Mouse (Mus musculus): ENCODE measurements at regions not wholly inside any gene's neighbourhood (a gene's known extent, or its start where the extent isn't known, plus 50 kb on each side); places are given as distances from the start of the nearest gene placed in this dataset.
A peak's percentile ranks its signal among the peaks of the same experiment; 100 is the strongest.

DNA sequence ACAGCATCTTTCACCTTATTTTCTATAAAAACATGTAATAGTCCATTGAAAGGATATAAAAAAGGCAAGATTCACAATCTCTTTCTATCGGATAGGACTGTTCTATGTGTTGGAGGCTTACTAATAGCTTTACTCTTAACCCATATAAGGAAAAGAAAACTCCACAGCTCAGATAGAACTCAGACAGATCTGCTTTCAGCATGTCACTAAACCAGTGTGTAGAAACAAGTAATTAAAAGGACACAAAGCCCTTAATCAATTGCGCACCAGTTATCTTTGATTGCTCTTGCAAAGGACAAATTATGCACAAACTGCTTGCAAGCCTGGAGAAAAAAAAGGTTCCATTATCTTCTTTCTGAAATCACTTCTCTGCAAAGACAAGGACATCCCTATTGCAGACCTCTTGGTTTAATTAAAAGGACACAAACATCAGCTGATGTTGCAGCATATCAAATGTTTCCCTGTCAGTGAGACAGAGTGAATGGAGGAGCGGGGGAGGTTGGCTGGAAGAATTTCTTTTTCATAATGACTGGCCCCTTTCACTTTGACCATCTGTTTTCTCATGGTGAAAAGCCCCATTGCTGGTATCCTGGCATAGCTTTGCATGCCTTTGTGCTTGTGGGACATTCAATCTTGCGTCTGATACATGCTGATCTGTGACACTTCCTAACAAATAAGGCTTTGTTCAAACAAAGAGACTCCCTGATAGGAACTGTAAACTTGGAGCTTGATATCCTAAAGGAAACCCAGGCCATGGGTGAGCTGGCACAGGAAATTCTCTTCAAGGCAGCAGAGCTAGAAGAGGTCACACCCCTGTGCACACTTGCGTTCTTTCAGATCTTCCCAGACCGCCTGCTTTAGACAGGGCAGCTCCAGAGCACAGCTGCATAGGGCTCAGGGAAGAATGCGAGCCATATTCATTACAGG is 162.8 kb upstream of the Rgmb start:
- ATAC-seq (replicated peaks; ENCODE audit: extremely low read depth, insufficient read depth, low FRiP score): peak; percentile 58; the same call in 1 of the 2 replicates
- Histone ChIP-seq H3K4me2 (ENCODE audit: low read depth, low read length) (no peak overlapping the region), H3K36me3 (ENCODE audit: control insufficient read depth, insufficient read depth) (no peaks in the 10 kb centered on the region), H3K9ac (ENCODE audit: low read length) (no peak overlapping the region), H3K4me3 (ENCODE audit: low read length) (no peak overlapping the region), H3K27me3 (ENCODE audit: control insufficient read depth, insufficient read depth, low read length) (no peaks in the 10 kb centered on the region), H3K9me3 (replicated peaks; ENCODE audit: control insufficient read depth, low read length) (peaks cover 4% of the 10 kb centered on the region), H3K27ac (ENCODE audit: low read length) (peak overlapping the region; percentile 27; the same call in 1 of the 2 replicates), H3K4me1 (ENCODE audit: control insufficient read depth, insufficient read depth, low read length) (peaks cover 11% of the 10 kb centered on the region)
- WGBS: 37% methylated on average over 7 of the region's 7 CpGs

- no peak overlapping the region for H3K4me2 ChIP-seq (ENCODE audit: low read depth, low read length)
- H3K27ac ChIP-seq (ENCODE audit: low read length): no peak overlapping the region
- H3K9ac ChIP-seq (ENCODE audit: low read length): no peak overlapping the region
- WGBS: 65% methylated on average over 5 of the region's 5 CpGs
- H3K9me3 ChIP-seq (replicated peaks; ENCODE audit: control insufficient read depth, low read length): no peaks in the 10 kb centered on the region
- no peak for ATAC-seq (replicated peaks; ENCODE audit: extremely low read depth, insufficient read depth, low FRiP score)
- H3K4me3 ChIP-seq (ENCODE audit: low read length): no peak overlapping the region
- H3K4me1 ChIP-seq (ENCODE audit: control insufficient read depth, insufficient read depth, low read length): peaks cover 7% of the 10 kb centered on the region
- no peaks in the 10 kb centered on the region for H3K27me3 ChIP-seq (ENCODE audit: control insufficient read depth, insufficient read depth, low read length)
- no peaks in the 10 kb centered on the region for H3K36me3 ChIP-seq (ENCODE audit: control insufficient read depth, insufficient read depth)
Observed at GRCm38 (mm10) chr17:15991916-15992315, 161.1 kb upstream of the Rgmb start.

DNA sequence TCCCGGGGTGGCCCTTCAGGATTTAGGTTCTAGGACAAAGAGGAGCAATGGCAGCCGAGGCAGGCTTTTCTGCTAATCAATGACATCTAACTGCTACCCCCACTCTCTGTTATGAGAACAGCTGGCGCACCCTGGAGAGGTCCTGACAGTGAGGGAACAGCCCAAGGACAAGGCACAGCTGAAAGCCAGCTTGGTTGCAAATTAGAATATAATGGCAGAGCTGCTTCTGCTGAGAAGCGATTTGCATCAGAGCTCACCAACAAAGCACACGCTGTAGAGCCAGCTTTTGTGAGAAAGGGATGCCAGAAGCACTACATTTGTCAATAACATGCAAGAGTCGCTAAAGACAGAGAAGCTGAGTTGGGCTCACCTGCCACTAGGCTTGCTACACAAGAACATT is 159.5 kb upstream of the Rgmb start:
- Histone ChIP-seq H3K27ac (ENCODE audit: low read length) (no peak overlapping the region), H3K4me2 (ENCODE audit: low read depth, low read length) (no peak overlapping the region), H3K9me3 (replicated peaks; ENCODE audit: control insufficient read depth, low read length) (no peaks in the 10 kb centered on the region), H3K4me1 (ENCODE audit: control insufficient read depth, insufficient read depth, low read length) (peaks cover 4% of the 10 kb centered on the region; the same call in 1 of the 2 replicates), H3K4me3 (ENCODE audit: low read length) (no peak overlapping the region), H3K27me3 (ENCODE audit: control insufficient read depth, insufficient read depth, low read length) (no peaks in the 10 kb centered on the region), H3K36me3 (ENCODE audit: control insufficient read depth, insufficient read depth) (no peaks in the 10 kb centered on the region), H3K9ac (ENCODE audit: low read length) (no peak overlapping the region)
- 30% methylated on average over 6 of the region's 6 CpGs for WGBS
- ATAC-seq (replicated peaks; ENCODE audit: extremely low read depth, insufficient read depth, low FRiP score): no peak

- ATAC-seq (replicated peaks; ENCODE audit: extremely low read depth, insufficient read depth, low FRiP score): no peak
- whole genome bisulfite sequencing: 61% methylated on average over 2 of the region's 2 CpGs
- no peaks in the 10 kb centered on the region for H3K4me1 ChIP-seq (ENCODE audit: control insufficient read depth, insufficient read depth, low read length)
Observed at GRCm38 (mm10) chr17:15981558-15981957, 150.7 kb upstream of the Rgmb start.

DNA sequence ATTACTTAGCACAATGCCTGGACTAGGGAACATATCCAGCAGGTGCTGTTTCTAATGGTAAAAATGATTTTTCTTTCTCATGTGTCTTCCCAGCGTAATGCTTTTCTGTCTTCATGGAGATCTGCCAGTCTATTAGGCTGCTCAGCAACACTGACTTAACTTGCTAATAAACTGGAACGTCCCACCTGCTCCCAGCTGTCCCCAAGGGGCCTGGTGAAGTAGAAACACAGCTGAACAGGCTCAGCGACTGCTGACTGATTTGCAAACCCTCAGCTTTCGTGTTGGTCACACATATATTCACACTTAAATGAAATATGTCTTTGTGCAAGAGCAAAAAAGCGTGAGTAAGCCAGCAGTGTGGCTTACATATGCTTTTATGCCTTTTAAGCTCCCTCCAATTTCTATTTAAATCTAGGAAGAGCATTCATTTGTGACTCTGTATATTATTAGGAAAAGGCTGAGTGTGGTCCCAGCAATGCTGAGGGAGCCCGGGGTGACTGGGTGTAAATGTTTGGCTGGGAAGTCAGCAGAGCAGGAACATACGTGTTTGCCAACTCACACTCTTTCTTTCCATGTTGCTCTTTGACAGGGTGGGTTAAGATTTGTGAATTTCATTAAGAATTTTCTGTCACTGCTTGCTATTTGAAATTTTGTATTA is 146.7 kb upstream of the Rgmb start:
- no peak overlapping the region for H3K4me2 ChIP-seq (ENCODE audit: low read depth, low read length)
- no peak overlapping the region for H3K27ac ChIP-seq (ENCODE audit: low read length)
- H3K9me3 ChIP-seq (replicated peaks; ENCODE audit: control insufficient read depth, low read length): no peaks in the 10 kb centered on the region
- WGBS: 62% methylated on average over 7 of the region's 7 CpGs
- no peak overlapping the region for H3K4me3 ChIP-seq (ENCODE audit: low read length)
- H3K9ac ChIP-seq (ENCODE audit: low read length): no peak overlapping the region
- peaks cover 3% of the 10 kb centered on the region; the same call in 1 of the 2 replicates for H3K4me1 ChIP-seq (ENCODE audit: control insufficient read depth, insufficient read depth, low read length)
- H3K27me3 ChIP-seq (ENCODE audit: control insufficient read depth, insufficient read depth, low read length): no peaks in the 10 kb centered on the region
- H3K36me3 ChIP-seq (ENCODE audit: control insufficient read depth, insufficient read depth): no peaks in the 10 kb centered on the region
- ATAC-seq (replicated peaks; ENCODE audit: extremely low read depth, insufficient read depth, low FRiP score): no peak

More at GRCm38 (mm10) chr17:15981558-15981957, 150.7 kb upstream of the Rgmb start:
- no peaks in the 10 kb centered on the region for H3K36me3 ChIP-seq (ENCODE audit: control insufficient read depth, insufficient read depth)
- no peak overlapping the region for H3K9ac ChIP-seq (ENCODE audit: low read length)
- no peak overlapping the region for H3K4me2 ChIP-seq (ENCODE audit: low read depth, low read length)
- no peaks in the 10 kb centered on the region for H3K27me3 ChIP-seq (ENCODE audit: control insufficient read depth, insufficient read depth, low read length)
- no peak overlapping the region for H3K27ac ChIP-seq (ENCODE audit: low read length)
- H3K4me3 ChIP-seq (ENCODE audit: low read length): no peak overlapping the region
- H3K9me3 ChIP-seq (replicated peaks; ENCODE audit: control insufficient read depth, low read length): no peaks in the 10 kb centered on the region

GRCm38 (mm10) chr17:15971351-15971685 is 140.5 kb upstream of the Rgmb start:
- Histone ChIP-seq H3K4me1 (ENCODE audit: control insufficient read depth, insufficient read depth, low read length) (peaks cover 17% of the 10 kb centered on the region), H3K27ac (ENCODE audit: low read length) (no peak overlapping the region), H3K27me3 (ENCODE audit: control insufficient read depth, insufficient read depth, low read length) (no peaks in the 10 kb centered on the region), H3K4me3 (ENCODE audit: low read length) (no peak overlapping the region), H3K4me2 (ENCODE audit: low read depth, low read length) (no peak overlapping the region), H3K9ac (ENCODE audit: low read length) (no peak overlapping the region), H3K9me3 (replicated peaks; ENCODE audit: control insufficient read depth, low read length) (no peaks in the 10 kb centered on the region), H3K36me3 (ENCODE audit: control insufficient read depth, insufficient read depth) (no peaks in the 10 kb centered on the region)
- ATAC-seq (replicated peaks; ENCODE audit: extremely low read depth, insufficient read depth, low FRiP score): no peak
- WGBS: 90% methylated on average over 3 of the region's 3 CpGs

DNA sequence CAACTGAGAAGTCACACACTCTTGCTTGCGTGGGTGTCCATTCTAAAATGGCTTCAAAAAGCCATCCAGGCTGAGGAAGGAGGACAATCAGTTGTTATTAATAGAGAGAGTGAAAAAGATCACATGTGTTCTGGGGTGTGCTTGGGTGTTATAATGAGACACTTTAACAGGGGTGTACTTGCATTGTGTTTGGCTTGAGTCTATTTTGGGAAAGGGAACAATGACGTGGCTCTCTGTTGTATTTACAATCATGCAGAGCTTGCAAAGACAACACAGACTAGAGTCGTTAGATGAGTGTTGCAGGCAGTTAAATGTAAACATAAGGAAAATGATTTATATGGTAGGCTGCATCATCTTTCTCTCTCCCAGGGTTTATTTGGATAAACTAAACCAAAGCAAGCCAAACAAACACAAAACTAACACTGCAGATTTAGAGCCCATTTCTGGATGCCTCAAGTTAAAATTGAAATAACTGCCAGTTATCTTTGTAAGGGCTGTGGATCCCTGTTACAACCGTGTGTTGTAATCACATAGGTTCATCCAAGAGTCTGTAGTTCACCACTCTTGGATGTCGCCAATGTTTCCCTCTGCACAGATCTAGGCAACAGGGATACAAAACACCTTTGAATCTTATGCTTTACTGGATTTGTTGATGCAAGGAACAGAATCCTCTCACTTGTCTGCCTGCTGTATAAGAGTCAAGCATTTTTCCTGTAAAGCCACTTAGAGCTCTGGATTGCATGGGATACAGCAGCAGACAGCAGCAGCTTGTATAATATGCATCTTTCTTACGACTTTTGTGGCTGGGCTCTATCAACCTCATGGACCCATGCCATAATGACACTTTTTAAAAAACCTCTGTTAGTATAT is 139.9 kb upstream of the Rgmb start:
- WGBS: 45% methylated on average over 6 of the region's 6 CpGs
- no peak; the same call in 1 of the 2 replicates for ATAC-seq (replicated peaks; ENCODE audit: extremely low read depth, insufficient read depth, low FRiP score)
- Histone ChIP-seq H3K36me3 (ENCODE audit: control insufficient read depth, insufficient read depth) (no peaks in the 10 kb centered on the region), H3K4me3 (ENCODE audit: low read length) (no peak overlapping the region), H3K9ac (ENCODE audit: low read length) (no peak overlapping the region), H3K27ac (ENCODE audit: low read length) (no peak overlapping the region), H3K27me3 (ENCODE audit: control insufficient read depth, insufficient read depth, low read length) (no peaks in the 10 kb centered on the region), H3K4me2 (ENCODE audit: low read depth, low read length) (no peak overlapping the region), H3K4me1 (ENCODE audit: control insufficient read depth, insufficient read depth, low read length) (peaks cover 16% of the 10 kb centered on the region), H3K9me3 (replicated peaks; ENCODE audit: control insufficient read depth, low read length) (no peaks in the 10 kb centered on the region)

GRCm38 (mm10) chr17:15968331-15968730 is 137.5 kb upstream of the Rgmb start:
- Histone ChIP-seq H3K9ac (ENCODE audit: low read length) (no peak overlapping the region), H3K27me3 (ENCODE audit: control insufficient read depth, insufficient read depth, low read length) (no peaks in the 10 kb centered on the region), H3K4me1 (ENCODE audit: control insufficient read depth, insufficient read depth, low read length) (peaks cover 14% of the 10 kb centered on the region), H3K27ac (ENCODE audit: low read length) (no peak overlapping the region), H3K9me3 (replicated peaks; ENCODE audit: control insufficient read depth, low read length) (no peaks in the 10 kb centered on the region), H3K36me3 (ENCODE audit: control insufficient read depth, insufficient read depth) (no peaks in the 10 kb centered on the region), H3K4me3 (ENCODE audit: low read length) (no peak overlapping the region), H3K4me2 (ENCODE audit: low read depth, low read length) (peak overlapping the region; percentile 26; the same call in 1 of the 2 replicates)
- 32% methylated on average over 5 of the region's 5 CpGs for WGBS
- ATAC-seq (replicated peaks; ENCODE audit: extremely low read depth, insufficient read depth, low FRiP score): no peak

Data from heart, embryonic 16.5 days (tissue).